Mouse (Mus musculus): ENCODE measurements around the gene Mark2.

DNA sequence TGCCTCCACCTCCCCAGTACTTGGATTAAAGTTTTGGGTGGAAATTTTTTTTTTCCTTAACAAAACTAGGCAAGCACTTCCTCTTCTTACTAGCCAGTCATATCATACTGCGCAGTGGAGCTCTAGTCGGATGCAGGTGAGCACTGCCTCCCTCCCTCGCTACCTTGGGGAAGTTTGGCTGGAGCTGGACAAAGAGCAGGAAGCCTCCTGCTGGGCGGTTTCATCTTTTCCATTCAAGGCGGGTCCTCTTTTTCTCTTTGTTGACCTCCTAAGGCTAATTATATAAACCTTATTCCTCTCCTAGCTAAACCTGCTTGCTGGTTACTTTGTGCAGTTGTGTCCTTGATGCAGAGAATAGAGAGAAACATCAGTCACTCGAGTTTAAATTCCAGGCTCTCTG, 12.0 kb upstream of the Mark2 start:
- TF ChIP-seq E2F4 (IDR thresholded peaks at IDR 0.05; ENCODE audit: insufficient read depth) (no peak), POLR2A (IDR thresholded peaks at IDR 0.05; ENCODE audit: insufficient read length, low read depth) (no peak), CEBPB (IDR thresholded peaks at IDR 0.05; ENCODE audit: insufficient read depth, poor library complexity, severe bottlenecking) (no peak), USF1 (IDR thresholded peaks at IDR 0.05; ENCODE audit: low read depth) (no peak), MYOG (IDR thresholded peaks at IDR 0.05; ENCODE audit: control insufficient read depth in 1 of 3, insufficient read depth in 1 of 3, insufficient read length in 2 of 3, low read depth in 2 of 3) (no peak)

All from myocyte (in vitro differentiated cells).